Mouse (Mus musculus): ENCODE results near the gene Ptpn13. TPM values are rescaled to one million over a fixed set of nuclear protein-coding genes. Genes with fewer than 3 reads are reported as not detected.

Ptpn13 gene
- total RNA-seq, 2 experiments from 2014 or later: 0.04 to 0.09 TPM

DNA sequence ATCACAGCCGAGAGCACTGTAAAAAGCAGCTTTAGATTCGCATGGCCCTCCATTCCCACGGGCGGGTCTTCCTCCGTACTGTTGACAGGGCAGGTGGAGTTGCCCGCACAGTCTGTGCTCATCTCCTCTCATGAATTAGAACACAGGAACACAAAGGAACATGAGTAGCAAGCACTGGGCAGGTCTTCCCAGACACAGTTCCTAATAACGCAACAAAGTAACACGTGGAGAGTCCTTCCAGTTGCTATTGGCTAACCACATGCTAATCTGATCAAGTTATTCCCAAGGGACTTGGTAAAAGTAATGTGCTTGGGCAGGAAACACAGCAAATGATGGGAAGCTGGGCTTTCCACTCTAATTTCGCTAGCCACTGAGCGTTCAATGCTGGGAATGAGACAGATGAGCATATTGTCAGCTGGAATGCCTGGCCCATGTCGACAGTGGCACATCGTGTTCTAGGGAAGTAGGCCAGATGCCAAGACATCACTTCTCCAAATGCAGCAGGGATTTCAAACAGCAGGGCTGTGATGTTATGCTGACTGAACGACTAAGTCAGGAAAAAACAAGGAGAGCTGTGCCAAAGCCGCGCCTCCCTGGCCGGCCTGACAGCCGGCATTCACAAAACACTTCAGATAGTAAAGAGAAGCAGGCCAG is 204.2 kb downstream of the Ptpn13 start, which contains the start of gene Slc10a6:
Gene Slc10a6 (minus strand): TSS at position 293 of the 654 bp plus-strand sequence.
- no peak for ATAC-seq (ENCODE audit: poor library complexity, severe bottlenecking)

DNA sequence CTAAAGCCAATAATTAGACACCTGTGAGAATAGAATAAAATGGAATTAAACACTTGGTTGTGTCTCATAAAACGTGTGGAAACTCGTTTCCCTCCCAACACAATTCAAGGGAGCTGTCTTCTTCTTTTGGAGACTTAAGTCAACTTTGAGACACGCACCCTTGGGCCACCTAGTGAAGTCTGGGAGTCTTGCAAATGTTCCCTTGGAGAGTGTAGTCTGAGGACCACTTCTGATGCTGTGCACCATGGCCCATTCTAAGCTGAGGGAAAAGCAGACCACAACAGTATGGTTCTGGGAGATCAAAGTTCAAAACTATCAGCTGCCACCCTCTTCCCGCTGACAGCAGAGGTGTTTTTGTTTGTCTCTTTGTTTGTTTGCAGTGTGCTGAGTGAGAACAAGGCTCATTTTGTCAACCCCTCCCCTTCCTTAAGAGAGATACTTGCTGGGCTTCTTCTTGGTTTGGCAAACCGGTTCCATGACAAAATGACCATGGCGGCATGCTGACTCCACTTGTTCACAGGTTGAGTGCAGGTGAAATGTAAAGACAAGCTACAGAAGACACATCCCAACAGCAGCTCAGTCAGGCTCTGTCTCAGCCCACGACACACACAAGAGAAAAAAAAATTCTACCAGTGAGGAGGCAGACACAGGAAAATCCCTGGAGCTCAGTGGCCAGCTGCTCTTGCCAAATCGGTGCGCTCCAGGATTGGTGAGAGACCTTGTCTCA is 205.0 kb downstream of the Ptpn13 start:
- ATAC-seq (ENCODE audit: poor library complexity, severe bottlenecking): no peak

DNA sequence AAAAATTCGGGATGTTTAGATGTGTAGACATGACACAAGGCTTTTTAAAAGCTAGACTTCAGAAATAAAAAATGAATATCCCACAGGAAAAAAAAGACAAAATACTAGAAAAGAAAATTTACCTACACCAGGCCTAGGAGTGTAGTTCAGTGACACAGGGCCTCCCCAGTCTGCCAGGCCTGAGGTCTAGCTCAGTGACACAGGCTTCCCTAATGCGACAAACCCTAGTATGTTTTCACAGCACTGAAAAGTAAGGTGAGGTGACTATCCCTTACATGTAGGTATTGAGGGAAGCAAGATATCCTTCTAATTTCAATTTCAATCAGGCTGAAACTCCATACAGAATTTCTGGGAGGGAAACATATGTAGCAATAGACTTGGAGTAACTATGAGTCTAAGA is 212.2 kb downstream of the Ptpn13 start:
- no peak for ATAC-seq (ENCODE audit: poor library complexity, severe bottlenecking)

DNA sequence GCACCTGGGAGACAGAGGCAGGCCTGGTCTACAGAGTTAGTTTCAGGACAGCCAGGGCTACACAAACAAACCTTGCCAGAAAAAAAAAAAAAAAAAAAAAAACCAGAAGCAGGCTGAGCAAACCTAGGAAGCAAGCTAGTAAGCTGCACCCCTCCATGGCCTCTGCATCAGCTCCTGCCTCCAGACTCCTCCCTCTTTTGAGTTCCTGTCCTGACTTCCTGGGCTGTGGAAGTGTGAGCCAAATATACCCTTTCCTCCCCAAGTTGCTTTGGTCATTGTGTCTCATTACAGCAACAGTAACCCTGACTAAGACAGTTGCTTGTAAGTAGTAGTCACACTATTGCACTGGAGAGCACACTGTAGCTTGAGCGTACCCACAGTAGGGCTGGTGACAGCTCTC is 219.2 kb downstream of the Ptpn13 start:
- ATAC-seq (ENCODE audit: poor library complexity, severe bottlenecking): no peak

DNA sequence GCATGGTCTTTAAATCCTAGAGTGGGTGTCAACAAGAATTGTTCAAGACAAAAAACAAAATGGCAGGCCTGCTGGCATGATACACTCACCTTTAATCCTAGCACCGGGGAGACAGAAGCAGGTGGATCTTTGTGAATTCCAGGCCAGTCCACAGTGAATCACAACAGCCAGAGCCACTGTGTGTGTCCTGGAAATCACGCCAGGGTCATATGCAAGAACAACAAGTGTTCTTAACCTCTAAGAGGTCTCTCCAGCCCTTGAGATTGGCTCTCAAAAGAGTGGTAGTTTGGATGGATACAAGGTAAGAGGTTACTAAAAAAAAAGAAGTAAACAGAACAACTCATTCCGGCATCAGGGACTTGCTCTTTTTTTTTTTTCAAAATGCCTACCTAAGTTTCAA is 222.3 kb downstream of the Ptpn13 start:
- no peak for ATAC-seq (ENCODE audit: poor library complexity, severe bottlenecking)

Other genes with a start within 250 kb of the Ptpn13 start
- not detected in 2 replicates for gene Mapk10, start 213.9 kb upstream of the Ptpn13 start, total RNA-seq (2015)
- not detected in 2 replicates for gene Mapk10, start 213.9 kb upstream of the Ptpn13 start, total RNA-seq (2017)
- gene Slc10a6, start 204.2 kb downstream of the Ptpn13 start, total RNA-seq (2015): not detected in 2 replicates
- gene Slc10a6, start 204.2 kb downstream of the Ptpn13 start, total RNA-seq (2017): not detected in 2 replicates
- gene 1700016H13Rik, start 230.8 kb downstream of the Ptpn13 start, total RNA-seq (2015): not detected in 2 replicates
- gene 1700016H13Rik, start 230.8 kb downstream of the Ptpn13 start, total RNA-seq (2017): not detected in 2 replicates